Comparison of ENCODE assay signal across 16 mouse cellular contexts in the genomic region with DNA sequence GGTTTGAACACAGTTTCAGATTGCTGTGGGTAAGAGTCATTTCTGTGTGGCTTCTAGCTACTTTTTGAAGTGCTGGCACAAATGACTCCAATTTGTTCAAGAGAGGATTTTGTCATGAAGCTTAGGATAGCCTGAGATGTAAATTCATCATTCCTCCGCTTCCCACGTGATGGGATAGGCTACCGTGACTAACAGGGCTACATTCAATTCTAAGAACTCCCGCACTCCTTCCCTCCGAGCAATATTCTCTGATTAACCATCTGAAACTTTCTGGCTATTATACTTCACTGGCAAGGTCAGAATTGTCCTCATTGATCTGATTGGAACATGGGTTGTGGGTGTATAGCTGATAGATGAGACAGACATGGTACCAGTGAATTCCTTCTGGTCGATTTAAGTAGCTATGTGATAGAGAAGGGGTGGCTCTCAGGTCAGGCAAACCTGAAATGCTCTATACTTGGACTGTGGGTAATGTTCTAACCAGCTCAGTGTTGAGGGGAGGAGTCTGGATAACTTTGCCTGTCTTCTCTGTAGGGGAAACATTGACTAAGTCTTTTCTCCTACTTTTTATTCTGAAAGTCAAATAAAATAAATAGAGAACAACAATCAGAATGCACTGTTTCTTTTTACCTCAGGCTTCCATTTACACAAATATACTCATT.
"Had no signal": no experiment of that assay in that cellular context is flagged by ENCODE, and none has a peak within 500 bp of the region (broad histone marks: within the 10 kb centered on the region; RNA-seq: fewer than 3 reads in every experiment).

No protein-coding gene starts in this region.

- H3K9me3 ChIP-seq: hindbrain, embryonic 12.5 days; limb, embryonic 12.5 days; midbrain, embryonic 15.5 days; neural tube, embryonic 13.5 days; stomach, embryonic 15.5 days had no signal

- H3K4me2 ChIP-seq: hindbrain, embryonic 12.5 days; limb, embryonic 12.5 days; midbrain, embryonic 15.5 days; neural tube, embryonic 13.5 days; stomach, embryonic 15.5 days had no signal

- H3K4me3 ChIP-seq: hindbrain, embryonic 12.5 days; limb, embryonic 12.5 days; midbrain, embryonic 15.5 days; neural tube, embryonic 13.5 days; stomach, embryonic 15.5 days had no signal

- H3K4me1 ChIP-seq: hindbrain, embryonic 12.5 days; midbrain, embryonic 15.5 days; stomach, embryonic 15.5 days had no signal

- ATAC-seq: hindbrain, postnatal 0 days; midbrain, embryonic 15.5 days had no signal

- H3K27me3 ChIP-seq: hindbrain, embryonic 12.5 days; limb, embryonic 12.5 days; midbrain, embryonic 15.5 days; neural tube, embryonic 13.5 days; stomach, embryonic 15.5 days had no signal

- H3K9ac ChIP-seq: hindbrain, embryonic 12.5 days; limb, embryonic 12.5 days; liver, embryonic 14.5 days; midbrain, embryonic 15.5 days; neural tube, embryonic 13.5 days; stomach, embryonic 15.5 days had no signal

- DNase-seq: layer of hippocampus, adult 9-11 months; layer of hippocampus, postnatal 36 days; liver; lung, adult 18-20 months; right cerebral cortex, adult 18-20 months; right cerebral cortex, postnatal 4 days; spleen, adult 18-20 months; thymus, adult 2 months; thymus, postnatal 25 days had no signal

- H3K36me3 ChIP-seq: hindbrain, embryonic 12.5 days; limb, embryonic 12.5 days; midbrain, embryonic 15.5 days; neural tube, embryonic 13.5 days; stomach, embryonic 15.5 days had no signal

- H3K27ac ChIP-seq: hindbrain, embryonic 12.5 days; hindbrain, postnatal 0 days; limb, embryonic 12.5 days; liver, embryonic 14.5 days; midbrain, embryonic 15.5 days; neural tube, embryonic 13.5 days; stomach, embryonic 15.5 days had no signal
